Mouse (Mus musculus) left cerebral cortex, postnatal 10 days (tissue): Measurements from ENCODE around the gene Dkc1. TPM values are rescaled to one million over a fixed set of nuclear protein-coding genes. Genes with fewer than 3 reads are reported as not detected.
"Not testable (repeated sequence)": the region's sequence is repeated elsewhere in the genome, so short reads cannot be mapped to it uniquely, and the experiment has no call there.

ENCODE experiments used
- DNase-seq, 2 experiments: peaks; one replicate each; pipeline ENCODE4 v3.0.0; 2021 to 2022; ENCODE audit warnings: low spot score in 2 of 2, mixed read lengths in 1 of 2; ENCODE audit errors: extremely low spot score in 1 of 2
- intact Hi-C: fragments of 180-260 bp; cut with DNase I; formaldehyde crosslinking; loops from one replicate; pipeline ENCODE4 v1.15.1; 2025
- total RNA-seq, 2 experiments: library from RNA; stranded (reverse); gene quantifications; 2 replicates each; pipeline ENCODE4 v1.2.3; 2021

The Dkc1 gene
- total RNA-seq, 2 experiments from 2014 or later = 24.7 to 25.1 TPM

DNA sequence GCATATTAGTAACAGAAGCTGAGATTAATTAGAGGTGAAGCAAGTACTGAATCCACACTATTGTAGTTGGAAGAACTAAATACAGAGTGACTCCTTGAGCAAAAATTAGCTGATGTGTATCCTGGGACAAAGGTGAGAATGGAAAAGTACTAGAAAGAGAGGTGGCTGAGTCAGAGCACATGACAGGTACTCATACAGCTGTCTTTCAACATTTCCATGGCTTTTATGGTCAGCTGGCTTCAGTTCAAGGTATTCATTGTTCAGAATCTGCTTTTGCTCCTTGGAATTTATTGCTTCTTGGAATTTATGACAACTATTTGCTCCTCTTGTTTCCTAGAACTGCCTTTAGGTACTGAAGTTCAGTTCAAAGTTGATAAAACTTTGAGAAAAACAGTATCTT lies 41.3 kb downstream of the Dkc1 start:
- intact Hi-C loops = no loop called here
- no peak for DNase-seq

DNA sequence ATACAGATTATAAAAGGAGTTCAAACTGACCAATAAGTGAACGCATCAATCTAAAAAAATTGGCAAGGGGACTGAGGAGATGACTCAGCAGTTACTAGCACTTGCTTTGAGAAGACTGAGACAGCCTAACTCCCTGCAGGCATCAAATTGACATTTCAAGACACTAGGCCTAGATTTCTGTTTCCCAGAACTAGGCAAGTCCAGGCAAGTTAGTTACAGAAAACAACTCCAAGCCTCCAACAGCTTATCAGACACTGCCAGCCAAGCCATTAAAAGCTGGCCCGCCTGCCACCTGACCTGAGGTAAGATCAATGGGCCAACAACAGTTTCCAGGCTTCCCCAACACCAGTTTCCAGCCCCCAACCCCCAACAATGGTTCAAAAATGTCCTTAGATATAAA lies 42.1 kb downstream of the Dkc1 start:
- no peak for DNase-seq
- intact Hi-C loops = no loop called here

DNA sequence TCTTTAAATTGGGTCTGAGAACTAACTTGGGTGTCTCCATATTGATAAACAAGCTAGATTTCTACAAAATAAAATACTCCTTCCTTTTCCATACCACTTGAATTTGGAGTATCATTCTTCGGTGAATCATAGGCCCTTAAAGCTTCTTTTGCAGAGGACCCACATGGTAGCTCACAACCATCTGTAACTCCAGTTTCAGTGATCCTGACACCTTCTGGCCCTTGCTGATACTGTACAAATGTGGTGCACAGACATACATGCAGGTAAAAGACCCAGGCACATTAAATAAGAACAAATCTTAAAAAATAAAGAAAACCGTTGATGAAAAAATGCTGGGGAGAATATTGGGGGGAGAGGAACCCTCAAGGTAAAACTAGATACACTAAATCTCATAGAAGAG lies 42.5 kb downstream of the Dkc1 start:
- DNase-seq = no peak

DNA sequence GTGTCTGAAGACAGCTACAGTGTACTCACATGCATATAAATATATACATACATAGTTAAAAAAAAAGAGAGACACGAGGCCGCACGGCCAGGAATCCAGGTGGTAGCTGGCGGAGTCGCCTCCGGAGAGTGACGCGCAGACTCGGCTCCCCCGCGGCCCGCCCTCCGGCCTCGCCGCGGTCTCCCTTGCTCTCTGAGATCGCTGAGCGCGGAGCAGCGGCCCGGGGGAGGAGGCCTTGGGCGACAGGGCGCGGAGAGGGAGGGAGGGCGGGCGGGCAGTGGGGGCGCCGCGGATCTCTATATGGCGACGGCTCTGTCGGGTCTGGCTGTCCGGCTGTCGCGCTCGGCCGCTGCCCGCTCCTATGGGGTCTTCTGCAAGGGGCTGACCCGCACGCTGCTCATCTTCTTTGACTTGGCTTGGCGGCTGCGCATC lies 47.5 kb downstream of the Dkc1 start:
- peak in 1 of 2 experiments; percentile 31 for DNase-seq

More for the DNA sequence above, 42.5 kb downstream of the Dkc1 start:
- intact Hi-C loops = no loop called here

DNA sequence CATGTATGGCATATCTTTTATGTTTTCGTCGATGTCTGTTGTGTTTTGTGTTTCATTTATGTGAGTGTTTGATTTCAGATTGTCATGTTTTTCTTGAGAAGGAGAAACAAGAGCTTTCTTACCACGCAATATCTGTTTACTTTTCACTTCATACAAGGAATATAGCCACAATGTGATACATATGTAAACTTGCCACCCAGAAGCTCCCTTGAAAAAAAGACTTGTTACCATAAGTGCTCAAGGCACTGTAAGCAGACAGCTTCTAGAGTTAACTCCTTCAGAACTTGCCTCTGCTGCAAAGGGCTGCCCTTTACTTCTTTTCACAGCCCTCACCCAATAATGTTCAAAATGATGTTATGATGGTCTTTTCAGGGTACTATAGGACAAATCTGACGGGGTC lies 52.8 kb downstream of the Dkc1 start:
- intact Hi-C loops = no loop called here
- no peak for DNase-seq

More for the DNA sequence above, 47.5 kb downstream of the Dkc1 start:
- intact Hi-C loops = not testable (repeated sequence)

DNA sequence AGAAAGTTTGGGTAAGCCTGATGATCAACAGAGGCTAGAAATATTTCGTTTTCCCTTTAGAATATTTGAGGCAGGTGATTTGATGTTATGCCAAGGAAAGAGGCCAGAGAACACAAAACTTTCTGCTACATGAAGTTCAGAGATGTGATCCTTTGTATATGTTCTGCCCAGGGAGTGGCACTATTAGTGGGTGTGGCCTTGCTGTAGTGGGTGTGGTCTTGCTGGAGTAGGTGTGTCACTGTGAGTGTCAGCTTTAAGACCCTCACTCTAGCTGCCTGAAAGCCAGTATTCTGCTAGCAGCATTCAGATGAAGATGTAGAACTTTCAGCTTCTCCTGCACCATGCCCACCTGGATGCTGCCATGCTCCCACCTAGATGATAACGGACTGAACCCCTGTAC lies 54.6 kb downstream of the Dkc1 start:
- DNase-seq = no peak
- intact Hi-C loops = no loop called here

DNA sequence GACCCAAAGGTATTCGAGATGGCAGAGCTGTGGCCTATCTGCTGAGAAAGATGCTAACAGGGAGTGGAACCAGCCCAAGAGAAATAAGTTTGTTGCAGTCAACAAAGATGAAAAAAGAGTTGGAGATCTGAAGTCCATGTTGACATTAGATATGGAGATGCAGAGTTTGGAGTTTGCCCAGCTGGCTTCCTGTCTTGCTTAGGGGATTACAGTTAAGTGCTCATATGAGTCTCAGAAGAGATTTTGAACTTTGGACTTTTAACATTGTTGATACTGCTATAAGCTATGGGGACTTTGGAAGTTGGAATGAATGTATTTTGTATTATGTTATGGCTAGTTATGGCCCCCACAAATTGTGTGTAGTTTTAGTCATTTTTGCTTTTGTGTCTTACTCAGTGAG lies 56.6 kb downstream of the Dkc1 start:
- intact Hi-C loops = no loop called here
- no peak for DNase-seq

DNA sequence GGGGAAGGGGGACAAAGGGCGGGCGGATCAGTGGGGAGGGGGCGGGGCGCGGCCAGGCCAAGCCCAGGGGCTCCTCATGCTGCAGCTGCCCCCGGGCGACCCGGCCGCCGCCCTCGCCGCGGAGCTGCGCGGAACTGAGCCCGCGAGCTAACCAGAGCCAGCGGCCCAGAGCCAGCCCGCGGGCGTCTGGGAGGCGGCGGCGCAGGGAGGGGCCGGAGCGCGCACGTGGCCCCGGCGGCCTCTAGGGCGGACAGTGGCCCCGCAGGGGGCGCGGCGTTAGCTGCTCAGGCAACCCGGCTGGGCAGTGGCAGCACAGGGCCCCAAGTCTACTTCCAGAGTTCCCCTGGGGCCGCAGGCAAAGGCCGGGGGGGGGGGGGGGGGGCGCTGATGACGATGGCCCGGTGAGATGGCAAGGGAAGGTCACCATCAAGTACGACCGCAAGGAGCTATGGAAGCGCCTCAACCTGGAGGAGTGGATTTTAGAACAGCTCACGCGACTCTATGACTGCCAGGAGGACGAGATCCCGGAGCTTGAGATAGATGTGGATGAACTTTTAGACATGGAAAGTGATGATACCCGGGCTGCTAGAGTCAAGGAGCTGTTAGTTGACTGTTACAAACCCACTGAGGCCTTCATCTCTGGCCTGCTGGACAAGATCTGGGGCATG lies 60.1 kb downstream of the Dkc1 start:
- intact Hi-C loops = no loop called here
- DNase-seq = peak in 1 of 2 experiments; percentile 50

Other genes starting within 250 kb of the Dkc1 start
- gene Gab3, start 10.4 kb upstream of the Dkc1 start, total RNA-seq = 1 to 10 TPM; 1.1 to 2.9 TPM
- gene Mpp1, start 35.2 kb downstream of the Dkc1 start, total RNA-seq = 10 to 100 TPM; 25.5 to 26.8 TPM
- not detected for gene Smim9, start 67.9 kb downstream of the Dkc1 start, total RNA-seq